Mouse (Mus musculus) brain, embryonic 14.5 days (tissue): ENCODE results near the gene Glipr1l2. TPM values are rescaled to one million over a fixed set of nuclear protein-coding genes. Genes with fewer than 3 reads are reported as not detected.

ENCODE experiments used
- DNase-seq: peaks from one replicate; pipeline ENCODE4 v3.0.0-alpha.2; 2011; ENCODE audit warnings: low read depth
- CTCF ChIP-seq: fragments of 200-500 bp; IDR thresholded peaks from 2 replicates; pipeline ENCODE4 v1.5.1; 2012; ENCODE audit warnings: inconsistent platforms, mild to moderate bottlenecking, moderate library complexity, borderline replicate concordance; ENCODE audit not compliant: insufficient read depth, insufficient read length; ENCODE audit errors: extremely low read depth
- POLR2A ChIP-seq: fragments of 200-500 bp; IDR thresholded peaks from 2 replicates; pipeline ENCODE4 v1.6.1; 2012; ENCODE audit warnings: mild to moderate bottlenecking, inconsistent platforms, borderline replicate concordance; ENCODE audit not compliant: poor library complexity, insufficient read depth, insufficient read length, severe bottlenecking; ENCODE audit errors: extremely low read depth
- polyA plus RNA-seq: library from polyadenylated mRNA; depleted of rRNA; stranded (reverse); fragments of >200 nt; gene quantifications from 2 replicates; pipeline ENCODE4 v1.2.3, GENCODE M21; 2012; rRNA removed

Gene Glipr1l2
- polyA plus RNA-seq, 1 experiment: not detected

DNA sequence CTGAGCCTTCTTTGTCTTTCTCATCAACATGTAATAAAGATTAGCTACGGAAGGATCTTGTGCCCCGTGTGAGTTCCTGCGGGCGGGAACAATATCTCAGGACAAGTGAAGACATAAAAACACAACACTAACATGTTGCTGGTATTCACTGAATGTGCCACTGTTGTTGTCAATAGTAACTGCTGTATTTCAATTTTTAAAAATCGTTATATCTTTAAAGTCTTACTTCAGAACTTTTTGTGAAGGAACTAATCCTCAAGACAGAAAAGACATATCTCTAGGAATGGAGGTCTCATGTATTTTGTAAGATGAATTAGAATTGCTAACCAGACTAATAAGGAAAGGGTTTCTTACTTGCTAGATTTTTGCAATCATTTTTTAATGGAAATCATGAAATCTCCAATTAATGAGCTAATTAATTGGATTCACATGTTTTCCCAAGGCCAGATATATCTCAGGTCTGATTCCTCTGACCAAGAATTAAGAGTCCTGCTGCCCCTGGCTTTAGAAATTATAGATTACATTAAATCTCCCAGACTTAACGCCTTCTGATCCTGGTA lies 55.8 kb downstream of the Glipr1l2 start:
- DNase-seq: no peak

DNA sequence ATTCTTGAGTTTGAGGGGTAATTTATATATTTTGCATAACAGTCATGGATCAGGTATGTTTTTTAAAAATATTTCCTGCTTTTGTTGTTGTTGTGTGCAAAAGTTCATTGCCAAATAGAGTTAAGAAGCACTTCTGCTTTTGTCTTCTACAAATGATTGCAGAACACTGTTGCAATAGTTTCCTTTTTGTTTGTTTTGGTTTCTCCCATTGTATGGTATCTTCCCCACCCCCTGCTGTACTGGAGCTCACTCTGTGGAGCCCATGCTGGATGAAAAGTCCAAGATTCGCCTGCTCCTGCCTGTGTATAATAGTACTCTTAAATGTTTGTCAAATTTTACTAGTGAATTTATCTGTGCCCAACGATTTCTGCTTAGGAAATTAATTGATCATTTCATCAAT lies 56.7 kb downstream of the Glipr1l2 start:
- TF ChIP-seq POLR2A (no peak), CTCF (no peak)
- no peak for DNase-seq

More for the DNA sequence above, 55.8 kb downstream of the Glipr1l2 start:
- TF ChIP-seq CTCF (no peak), POLR2A (no peak)

Other genes with a start within 250 kb of the Glipr1l2 start
- gene Krr1, start 110.7 kb upstream of the Glipr1l2 start, polyA plus RNA-seq: 24.9 and 29.9 TPM in 2 replicates
- gene Glipr1, start 80.7 kb upstream of the Glipr1l2 start, polyA plus RNA-seq: 0.68 and 0.79 TPM in 2 replicates
- not detected in 2 replicates for gene Glipr1l1, start 23.2 kb upstream of the Glipr1l2 start, polyA plus RNA-seq
- gene Glipr1l3, start 77.0 kb downstream of the Glipr1l2 start, polyA plus RNA-seq: 0.10 and 0.24 TPM in 2 replicates
- gene Caps2, start 80.3 kb downstream of the Glipr1l2 start, polyA plus RNA-seq: 0.32 and 0.53 TPM in 2 replicates
- 7.3 and 7.6 TPM in 2 replicates for gene Kcnc2, start 187.8 kb downstream of the Glipr1l2 start, polyA plus RNA-seq